Mouse (Mus musculus): ENCODE data around the gene Tmem42. TPM values are rescaled to one million over a fixed set of nuclear protein-coding genes. Genes with fewer than 3 reads are reported as not detected.

Tmem42 gene
- polyA plus RNA-seq, 1 experiment, result 7.6 TPM

DNA sequence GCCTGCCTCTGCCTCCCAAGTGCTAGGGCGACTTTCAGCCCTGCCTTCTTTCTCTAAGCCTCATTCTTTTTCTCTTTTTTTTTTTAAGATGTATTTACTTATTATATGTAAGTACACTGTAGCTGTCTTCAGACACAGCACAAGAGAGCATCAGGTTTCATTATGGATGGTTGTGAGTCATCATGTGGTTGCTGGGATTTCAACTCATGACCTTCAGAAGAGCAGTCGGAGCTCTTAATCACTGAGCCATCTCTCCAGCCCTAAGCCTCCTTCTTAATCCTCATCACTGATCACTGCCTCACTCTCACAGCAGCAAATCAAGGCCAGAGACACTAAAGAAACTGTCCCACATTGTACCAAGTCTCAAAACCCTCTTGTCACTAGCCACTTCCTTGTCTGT lies 3.1 kb downstream of the Tmem42 start:
- Histone ChIP-seq H3K36me3 (ENCODE audit: control insufficient read depth, insufficient read depth, low read length) (no peaks in the 10 kb centered on the region), H3K4me3 (ENCODE audit: low read depth, low read length) (no peak overlapping the region), H3K27me3 (ENCODE audit: control insufficient read depth, insufficient read depth, low read length) (no peaks in the 10 kb centered on the region), H3K4me1 (ENCODE audit: control insufficient read depth, insufficient read depth, insufficient read length, low read length) (peaks cover 4% of the 10 kb centered on the region; the same call in 1 of the 2 replicates), H3K27ac (ENCODE audit: insufficient read depth, low read depth, low read length) (no peak overlapping the region)
- TF ChIP-seq POLR2A (IDR thresholded peaks at IDR 0.05; ENCODE audit: low read depth, low read length) (no peak), CTCF (IDR thresholded peaks at IDR 0.05; ENCODE audit: extremely low read depth, insufficient read length, insufficient replicate concordance, low read depth, low read length) (no peak)
- WGBS, result 85% methylated on average over 2 of the region's 2 CpGs

GRCm38 (mm10) chr9:123031496-123032246 lies 10.5 kb downstream of the Tmem42 start:
- WGBS, result 27% methylated on average over 13 of the region's 13 CpGs
- TF ChIP-seq CTCF (IDR thresholded peaks at IDR 0.05; ENCODE audit: extremely low read depth, insufficient read length, insufficient replicate concordance, low read depth, low read length) (no peak), POLR2A (IDR thresholded peaks at IDR 0.05; ENCODE audit: low read depth, low read length) (no peak)
- H3K27ac ChIP-seq (ENCODE audit: insufficient read depth, low read depth, low read length), result peak overlapping the region; percentile 61
- H3K4me3 ChIP-seq (ENCODE audit: low read depth, low read length), result no peak overlapping the region
- H3K4me1 ChIP-seq (ENCODE audit: control insufficient read depth, insufficient read depth, insufficient read length, low read length), result peaks cover 13% of the 10 kb centered on the region
- H3K36me3 ChIP-seq (ENCODE audit: control insufficient read depth, insufficient read depth, low read length), result no peaks in the 10 kb centered on the region
- H3K27me3 ChIP-seq (ENCODE audit: control insufficient read depth, insufficient read depth, low read length), result no peaks in the 10 kb centered on the region

DNA sequence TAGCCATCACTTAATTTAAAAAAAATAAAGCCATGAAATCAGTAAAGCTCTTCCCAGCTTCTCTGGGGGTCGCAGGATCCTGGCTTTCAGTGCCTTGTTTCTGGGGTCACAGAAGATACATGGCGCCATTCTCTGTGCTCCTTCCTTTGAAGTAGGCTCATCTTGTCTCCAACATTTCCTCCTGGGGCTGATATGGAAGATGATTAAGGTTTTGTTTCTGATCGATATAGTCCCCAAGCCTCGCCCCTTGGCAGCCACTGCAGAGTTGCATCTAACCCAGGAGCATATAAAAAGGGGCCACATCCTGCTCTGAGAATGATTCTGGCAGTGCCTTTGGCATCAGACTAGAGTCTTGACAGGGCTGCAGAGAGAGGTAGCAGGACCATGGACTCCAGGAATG lies 13.3 kb downstream of the Tmem42 start, which contains the start of gene Tgm4:
Tgm4 (plus strand) TSS at position 301 of the 400 bp plus-strand sequence.
- no peaks in the 10 kb centered on the region for H3K36me3 ChIP-seq (ENCODE audit: control insufficient read depth, insufficient read depth, low read length)
- no peaks in the 10 kb centered on the region for H3K27me3 ChIP-seq (ENCODE audit: control insufficient read depth, insufficient read depth, low read length)
- H3K27ac ChIP-seq (ENCODE audit: insufficient read depth, low read depth, low read length), result no peak within 1 kb of the TSS
- peaks cover 13% of the 10 kb centered on the region for H3K4me1 ChIP-seq (ENCODE audit: control insufficient read depth, insufficient read depth, insufficient read length, low read length)
- TF ChIP-seq CTCF (IDR thresholded peaks at IDR 0.05; ENCODE audit: extremely low read depth, insufficient read length, insufficient replicate concordance, low read depth, low read length) (no peak), POLR2A (IDR thresholded peaks at IDR 0.05; ENCODE audit: low read depth, low read length) (no peak)
- no peak within 1 kb of the TSS for H3K4me3 ChIP-seq (ENCODE audit: low read depth, low read length)
- WGBS, result 64% methylated on average over 4 of the region's 4 CpGs

- Histone ChIP-seq H3K27me3 (ENCODE audit: control insufficient read depth, insufficient read depth, low read length) (no peaks in the 10 kb centered on the region), H3K27ac (ENCODE audit: insufficient read depth, low read depth, low read length) (no peak overlapping the region), H3K4me3 (ENCODE audit: low read depth, low read length) (no peak overlapping the region), H3K36me3 (ENCODE audit: control insufficient read depth, insufficient read depth, low read length) (no peaks in the 10 kb centered on the region), H3K4me1 (ENCODE audit: control insufficient read depth, insufficient read depth, insufficient read length, low read length) (no peaks in the 10 kb centered on the region)
- TF ChIP-seq POLR2A (IDR thresholded peaks at IDR 0.05; ENCODE audit: low read depth, low read length), result no peak
- no peak for TF ChIP-seq CTCF (IDR thresholded peaks at IDR 0.05; ENCODE audit: extremely low read depth, insufficient read length, insufficient replicate concordance, low read depth, low read length)
- WGBS, result 67% methylated on average over 1 of the region's 1 CpGs
Measured at GRCm38 (mm10) chr9:123047665-123048064, 26.5 kb downstream of the Tmem42 start.

DNA sequence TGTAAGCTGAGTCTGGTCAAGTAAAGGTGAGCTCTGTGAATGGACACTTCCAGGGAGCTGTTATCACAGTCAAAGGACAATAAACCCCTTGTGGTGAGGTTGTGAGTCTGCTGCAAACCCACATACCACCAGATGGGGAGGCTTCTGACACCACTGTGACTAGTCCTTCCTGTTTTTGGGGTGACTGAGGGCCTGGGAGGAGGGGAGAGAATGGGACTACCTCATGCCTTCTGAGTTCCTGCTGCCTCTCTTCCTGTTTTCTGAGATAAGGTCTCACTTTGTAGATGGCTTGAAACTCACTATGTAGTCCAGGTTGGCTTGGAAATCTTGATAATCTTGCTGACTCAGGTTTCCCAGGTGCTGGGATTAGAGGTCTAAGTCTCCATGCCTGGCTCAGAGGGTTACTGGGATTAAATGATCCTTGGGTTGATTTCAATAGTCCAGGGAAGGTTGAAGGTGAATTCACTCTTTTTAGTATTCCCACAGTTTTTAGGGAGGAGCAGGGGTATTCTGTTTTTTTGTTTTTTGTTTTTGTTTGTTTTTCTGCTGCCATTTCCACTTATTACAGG lies 37.7 kb downstream of the Tmem42 start:
- TF ChIP-seq CTCF (IDR thresholded peaks at IDR 0.05; ENCODE audit: extremely low read depth, insufficient read length, insufficient replicate concordance, low read depth, low read length) (no peak), POLR2A (IDR thresholded peaks at IDR 0.05; ENCODE audit: low read depth, low read length) (no peak)
- Histone ChIP-seq H3K27me3 (ENCODE audit: control insufficient read depth, insufficient read depth, low read length) (no peaks in the 10 kb centered on the region), H3K36me3 (ENCODE audit: control insufficient read depth, insufficient read depth, low read length) (no peaks in the 10 kb centered on the region), H3K4me1 (ENCODE audit: control insufficient read depth, insufficient read depth, insufficient read length, low read length) (no peaks in the 10 kb centered on the region), H3K4me3 (ENCODE audit: low read depth, low read length) (no peak overlapping the region), H3K27ac (ENCODE audit: insufficient read depth, low read depth, low read length) (no peak overlapping the region)

DNA sequence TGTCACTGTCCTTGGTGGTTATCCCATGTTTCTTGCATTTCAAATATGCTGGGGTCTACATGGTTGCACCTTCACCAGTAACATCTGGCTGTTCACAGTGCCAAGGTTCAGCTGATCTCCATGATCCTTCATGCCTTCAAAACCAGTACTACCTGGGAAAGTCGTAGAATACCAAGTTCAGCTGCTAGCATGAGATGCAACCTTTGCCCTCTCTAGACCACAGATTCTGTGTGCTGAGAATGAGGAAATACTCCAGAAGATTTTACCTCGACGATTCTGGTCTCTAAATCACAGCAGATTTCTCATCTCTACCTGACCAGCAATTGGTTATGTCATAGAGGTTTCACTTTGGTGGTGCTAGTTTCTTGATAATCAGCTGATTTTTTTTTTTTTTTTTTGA lies 39.0 kb downstream of the Tmem42 start:
- no peak overlapping the region for H3K4me3 ChIP-seq (ENCODE audit: low read depth, low read length)
- H3K4me1 ChIP-seq (ENCODE audit: control insufficient read depth, insufficient read depth, insufficient read length, low read length), result no peaks in the 10 kb centered on the region
- no peak overlapping the region for H3K27ac ChIP-seq (ENCODE audit: insufficient read depth, low read depth, low read length)
- no peaks in the 10 kb centered on the region for H3K27me3 ChIP-seq (ENCODE audit: control insufficient read depth, insufficient read depth, low read length)
- TF ChIP-seq CTCF (IDR thresholded peaks at IDR 0.05; ENCODE audit: extremely low read depth, insufficient read length, insufficient replicate concordance, low read depth, low read length), result no peak
- no peak for TF ChIP-seq POLR2A (IDR thresholded peaks at IDR 0.05; ENCODE audit: low read depth, low read length)
- WGBS, result 17% methylated on average over 3 of the region's 3 CpGs
- H3K36me3 ChIP-seq (ENCODE audit: control insufficient read depth, insufficient read depth, low read length), result no peaks in the 10 kb centered on the region

Other genes starting within 250 kb of the Tmem42 start
- gene Tcaim, start 215.8 kb upstream of the Tmem42 start, polyA plus RNA-seq (2012; rRNA removed), result 0.42 and 0.79 TPM in 2 replicates
- gene Gm35549, start 177.3 kb upstream of the Tmem42 start, polyA plus RNA-seq (2012; rRNA removed), result not detected in 2 replicates
- 3.7 and 9.2 TPM in 2 replicates for gene Zfp445, start 155.3 kb upstream of the Tmem42 start, polyA plus RNA-seq (2012; rRNA removed)
- 1.0 and 1.9 TPM in 2 replicates for gene Zkscan7, start 135.6 kb upstream of the Tmem42 start, polyA plus RNA-seq (2012; rRNA removed)
- gene Zfp105, start 98.3 kb upstream of the Tmem42 start, polyA plus RNA-seq (2012; rRNA removed), result 0.19 and 0.46 TPM in 2 replicates
- gene 1110059G10Rik, start 70.3 kb upstream of the Tmem42 start, polyA plus RNA-seq (2012; rRNA removed), result 0.22 and 1.5 TPM in 2 replicates
- 1.4 and 2.6 TPM in 2 replicates for gene Kif15, start 70.3 kb upstream of the Tmem42 start, polyA plus RNA-seq (2012; rRNA removed)
- not detected in 2 replicates for gene Tgm4, start 13.4 kb downstream of the Tmem42 start, polyA plus RNA-seq (2012; rRNA removed)
- 123 and 320 TPM in 2 replicates for gene Zdhhc3, start 91.9 kb downstream of the Tmem42 start, polyA plus RNA-seq (2012; rRNA removed)
- gene Exosc7, start 91.9 kb downstream of the Tmem42 start, polyA plus RNA-seq (2012; rRNA removed), result 8.6 and 14.6 TPM in 2 replicates
- 34.7 and 37.4 TPM in 2 replicates for gene Clec3b, start 129.6 kb downstream of the Tmem42 start, polyA plus RNA-seq (2012; rRNA removed)
- gene Cdcp1, start 194.7 kb downstream of the Tmem42 start, polyA plus RNA-seq (2012; rRNA removed), result 16.4 and 25.7 TPM in 2 replicates
- gene Tmem158, start 239.4 kb downstream of the Tmem42 start, polyA plus RNA-seq (2012; rRNA removed), result 21.7 and 44.7 TPM in 2 replicates